Comparison of ENCODE assay signal across 8 mouse cellular contexts in genomic region chr16:32332556-32333511, GRCm38 (mm10). TPM values are rescaled to one million over a fixed set of nuclear protein-coding genes. Genes with fewer than 3 reads are reported as not detected.
DNase-seq lines count a peak whose midpoint lies in the region; ATAC-seq lines count a peak whose summit lies in the region.

No protein-coding gene starts in this region.

- H3K4me1 ChIP-seq in intestine, embryonic 16.5 days (ENCODE audit: control insufficient read depth, insufficient read depth, low read length), result peaks cover 2% of the 10 kb centered on the region; the same call in 1 of the 2 replicates
- 0 out of 2 replicates have a peak, but pooled peaks cover 19% of the 10 kb centered on the region for H3K4me1 ChIP-seq in limb, embryonic 13.5 days
- H3K4me1 ChIP-seq in midbrain, embryonic 14.5 days (ENCODE audit: control insufficient read depth, insufficient read depth, low read length), result peaks cover 9% of the 10 kb centered on the region

- H3K36me3 ChIP-seq in intestine, embryonic 16.5 days (ENCODE audit: control insufficient read depth, insufficient read depth, low read length), result no peaks in the 10 kb centered on the region
- H3K36me3 ChIP-seq in limb, embryonic 13.5 days, result no peaks in the 10 kb centered on the region
- no peaks in the 10 kb centered on the region for H3K36me3 ChIP-seq in midbrain, embryonic 14.5 days (ENCODE audit: control insufficient read depth, insufficient read depth, low read length)

- ATAC-seq in intestine, embryonic 16.5 days, result peak; percentile 83
- ATAC-seq in limb, embryonic 13.5 days (ENCODE audit: low FRiP score, low read depth), result peak; percentile 41
- peak; percentile 81 for ATAC-seq in midbrain, embryonic 14.5 days (ENCODE audit: low FRiP score, low TSS enrichment)

- H3K9ac ChIP-seq in intestine, embryonic 16.5 days (ENCODE audit: low read depth, low read length), result peak overlapping the region; percentile 92
- H3K9ac ChIP-seq in limb, embryonic 13.5 days, result peak overlapping the region; percentile 99
- H3K9ac ChIP-seq in midbrain, embryonic 14.5 days (replicated peaks; ENCODE audit: low read length), result peak overlapping the region; percentile 95

- H3K4me3 ChIP-seq in intestine, embryonic 16.5 days (ENCODE audit: low read length), result peak overlapping the region; percentile 85
- peak overlapping the region; percentile 99 for H3K4me3 ChIP-seq in limb, embryonic 13.5 days
- H3K4me3 ChIP-seq in midbrain, embryonic 14.5 days (replicated peaks; ENCODE audit: low read depth, low read length), result peak overlapping the region; percentile 99

- under 1% methylated on average over 51 of the region's 54 CpGs for WGBS in intestine, embryonic 16.5 days
- WGBS in limb, embryonic 13.5 days, result under 1% methylated on average over 54 of the region's 54 CpGs
- under 1% methylated on average over 52 of the region's 54 CpGs for WGBS in midbrain, embryonic 14.5 days

- peak overlapping the region; percentile 95 for H3K27ac ChIP-seq in intestine, embryonic 16.5 days (ENCODE audit: low read length)
- peak overlapping the region; percentile 97 for H3K27ac ChIP-seq in limb, embryonic 13.5 days
- H3K27ac ChIP-seq in midbrain, embryonic 14.5 days (replicated peaks; ENCODE audit: low read depth, low read length), result peak overlapping the region; percentile 94

- DNase-seq in urinary bladder, adult 18-20 months (ENCODE audit: low spot score in 2 of 2), result peak; percentile 9 to 53
- DNase-seq in urinary bladder, postnatal 4 days (ENCODE audit: low spot score in 2 of 2), result no peak
- peak; percentile 39 for DNase-seq in embryo, embryonic 11.5 days (ENCODE audit: low read depth, low spot score)
- DNase-seq in gastrocnemius, postnatal 4 days (ENCODE audit: low spot score in 2 of 2), result peak; percentile 25 to 47
- peak; percentile 65 for DNase-seq in midbrain, embryonic 14.5 days
- DNase-seq in spleen, postnatal 10 days (ENCODE audit: low spot score in 2 of 2), result peak; percentile 59 to 70

- no peaks in the 10 kb centered on the region for H3K9me3 ChIP-seq in intestine, embryonic 16.5 days (ENCODE audit: control insufficient read depth, low read length)
- H3K9me3 ChIP-seq in limb, embryonic 13.5 days, result no peaks in the 10 kb centered on the region
- H3K9me3 ChIP-seq in midbrain, embryonic 14.5 days (ENCODE audit: control insufficient read depth, low read length), result no peaks in the 10 kb centered on the region

- H3K27me3 ChIP-seq in intestine, embryonic 16.5 days (replicated peaks; ENCODE audit: control insufficient read depth, insufficient read depth, low read length), result no peaks in the 10 kb centered on the region
- H3K27me3 ChIP-seq in limb, embryonic 13.5 days, result no peaks in the 10 kb centered on the region
- no peaks in the 10 kb centered on the region for H3K27me3 ChIP-seq in midbrain, embryonic 14.5 days (ENCODE audit: control insufficient read depth, insufficient read depth, low read length)

- H3K4me2 ChIP-seq in intestine, embryonic 16.5 days (ENCODE audit: low read depth, low read length), result peak overlapping the region; percentile 58
- H3K4me2 ChIP-seq in limb, embryonic 13.5 days (replicated peaks), result peak overlapping the region; percentile 61
- H3K4me2 ChIP-seq in midbrain, embryonic 14.5 days (ENCODE audit: low read length), result peak overlapping the region; percentile 68

RNA-seq across cellular contexts. Expression of gene Ubxn7, which starts 0.8 kb away (rescaled TPM):
- total RNA-seq in gastrocnemius, postnatal 4 days (2021), result 10 to 100 TPM; 35.2 to 43.6 TPM
- 13.6 and 14.7 TPM in 2 replicates for polyA plus RNA-seq in intestine, embryonic 16.5 days (2015; fragmentation: Nextera tagmentation; extraction: Ambion mirVana)
- 29.4 and 35.7 TPM in 2 replicates for polyA plus RNA-seq in limb, embryonic 13.5 days (2015; fragmentation: Nextera tagmentation; extraction: Ambion mirVana)
- 29.1 and 30.0 TPM in 2 replicates for polyA plus RNA-seq in midbrain, embryonic 14.5 days (2014; fragmentation: Nextera tagmentation; extraction: Ambion mirVana)

RNA-seq across cellular contexts. Expression of gene Rnf168, which starts 55.6 kb away (rescaled TPM):
- 10 to 100 TPM; 15.0 to 16.1 TPM for total RNA-seq in gastrocnemius, postnatal 4 days (2021)
- polyA plus RNA-seq in intestine, embryonic 16.5 days (2015; fragmentation: Nextera tagmentation; extraction: Ambion mirVana), result 14.4 and 16.8 TPM in 2 replicates
- 37.1 and 37.2 TPM in 2 replicates for polyA plus RNA-seq in limb, embryonic 13.5 days (2015; fragmentation: Nextera tagmentation; extraction: Ambion mirVana)
- 22.0 and 25.7 TPM in 2 replicates for polyA plus RNA-seq in midbrain, embryonic 14.5 days (2014; fragmentation: Nextera tagmentation; extraction: Ambion mirVana)

Comparison
In these comparisons a context has a peak if more than half of its experiments do, and no peak if none do; other contexts are left out.
1. DNase-seq: peak in urinary bladder, adult 18-20 months (2 of 2), embryo, embryonic 11.5 days (single experiment), gastrocnemius, postnatal 4 days (2 of 2), midbrain, embryonic 14.5 days (single experiment) and spleen, postnatal 10 days (2 of 2); none in urinary bladder, postnatal 4 days (0 of 2).
2. Peak in every context shown above with its lines, with median percentiles within 50 percentile points of each other: ATAC-seq, H3K27ac ChIP-seq, H3K4me2 ChIP-seq, H3K4me3 ChIP-seq and H3K9ac ChIP-seq.